Mouse (Mus musculus): ENCODE data around the gene Commd1. TPM values are rescaled to one million over a fixed set of nuclear protein-coding genes. Genes with fewer than 3 reads are reported as not detected.

Gene Commd1
- total and polyA plus RNA-seq, 3 experiments = 26.7 to 158 (median 138) TPM

DNA sequence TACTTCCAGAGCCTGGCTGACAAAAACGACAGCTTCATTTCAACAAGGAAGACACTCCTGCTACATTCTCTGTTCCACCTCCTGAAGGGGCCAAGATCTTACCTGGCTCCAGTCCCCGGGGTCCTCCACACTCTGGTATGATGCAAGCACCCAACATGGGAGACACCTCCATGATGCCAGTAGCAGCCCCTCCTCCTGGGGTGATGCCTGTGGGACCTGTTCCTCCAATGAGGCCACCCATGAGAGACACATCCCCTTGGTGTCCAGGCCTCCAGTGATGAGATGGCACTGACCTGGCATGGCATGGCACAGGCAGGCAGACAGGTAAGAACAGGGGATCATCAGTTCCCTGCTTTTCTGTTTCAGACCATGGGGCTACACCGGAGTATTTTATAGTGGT, 4.0 kb downstream of the Commd1 start:
- H3K4me3 ChIP-seq = no peak overlapping the region
- no peak for TF ChIP-seq POLR2A (IDR thresholded peaks at IDR 0.05; ENCODE audit: insufficient read depth, low read depth, low read length)
- TF ChIP-seq CTCF (IDR thresholded peaks at IDR 0.05) = no peak
- no peak for TF ChIP-seq EP300 (IDR thresholded peaks at IDR 0.05; ENCODE audit: insufficient read depth, low read depth, low read length)
- 89% methylated on average over 3 of the region's 3 CpGs for WGBS
- H3K36me3 ChIP-seq (ENCODE audit: control insufficient read depth, insufficient read depth, low read length) = peaks cover 20% of the 10 kb centered on the region
- H3K27ac ChIP-seq = no peak overlapping the region
- no peaks in the 10 kb centered on the region for H3K27me3 ChIP-seq (ENCODE audit: control insufficient read depth, insufficient read depth, low read length)
- intact Hi-C loops (cut with DNase I) = loop anchor here (5.0 to 10.0 kb wide), 2 partner anchors 463 to 691 kb away; partner anchors contain the start of gene Tmem17
- peaks cover 7% of the 10 kb centered on the region; the same call in 1 of the 2 replicates for H3K79me2 ChIP-seq (replicated peaks; ENCODE audit: control insufficient read depth, insufficient read depth, low read length)
- H3K9ac ChIP-seq (ENCODE audit: low read depth, low read length) = no peak overlapping the region
- DNase-seq = no peak
- H3K4me1 ChIP-seq (ENCODE audit: control insufficient read depth, insufficient read depth, low read length) = peaks cover 9% of the 10 kb centered on the region

- peaks cover 20% of the 10 kb centered on the region for H3K36me3 ChIP-seq (ENCODE audit: control insufficient read depth, insufficient read depth, low read length)
- H3K9ac ChIP-seq (ENCODE audit: low read depth, low read length) = peak overlapping the region; percentile 44
- TF ChIP-seq EP300 (IDR thresholded peaks at IDR 0.05; ENCODE audit: insufficient read depth, low read depth, low read length) = no peak
- TF ChIP-seq CTCF (IDR thresholded peaks at IDR 0.05) = no peak
- no peak for TF ChIP-seq POLR2A (IDR thresholded peaks at IDR 0.05; ENCODE audit: insufficient read depth, low read depth, low read length)
- intact Hi-C loops (cut with DNase I) = loop anchor here (5.0 to 10.0 kb wide), 2 partner anchors 191 to 459 kb away; partner anchors contain the start of gene Tmem17
- no peaks in the 10 kb centered on the region for H3K27me3 ChIP-seq (ENCODE audit: control insufficient read depth, insufficient read depth, low read length)
- 57% methylated on average over 14 of the region's 14 CpGs for WGBS
- H3K4me3 ChIP-seq = peak overlapping the region; percentile 74
- H3K27ac ChIP-seq = peak overlapping the region; percentile 90
- H3K4me1 ChIP-seq (ENCODE audit: control insufficient read depth, insufficient read depth, low read length) = peaks cover 3% of the 10 kb centered on the region
- DNase-seq = no peak
- peaks cover 7% of the 10 kb centered on the region; the same call in 1 of the 2 replicates for H3K79me2 ChIP-seq (replicated peaks; ENCODE audit: control insufficient read depth, insufficient read depth, low read length)
These were observed 8.6 kb downstream of the Commd1 start for GRCm38 (mm10) chr11:22973599-22973998.

DNA sequence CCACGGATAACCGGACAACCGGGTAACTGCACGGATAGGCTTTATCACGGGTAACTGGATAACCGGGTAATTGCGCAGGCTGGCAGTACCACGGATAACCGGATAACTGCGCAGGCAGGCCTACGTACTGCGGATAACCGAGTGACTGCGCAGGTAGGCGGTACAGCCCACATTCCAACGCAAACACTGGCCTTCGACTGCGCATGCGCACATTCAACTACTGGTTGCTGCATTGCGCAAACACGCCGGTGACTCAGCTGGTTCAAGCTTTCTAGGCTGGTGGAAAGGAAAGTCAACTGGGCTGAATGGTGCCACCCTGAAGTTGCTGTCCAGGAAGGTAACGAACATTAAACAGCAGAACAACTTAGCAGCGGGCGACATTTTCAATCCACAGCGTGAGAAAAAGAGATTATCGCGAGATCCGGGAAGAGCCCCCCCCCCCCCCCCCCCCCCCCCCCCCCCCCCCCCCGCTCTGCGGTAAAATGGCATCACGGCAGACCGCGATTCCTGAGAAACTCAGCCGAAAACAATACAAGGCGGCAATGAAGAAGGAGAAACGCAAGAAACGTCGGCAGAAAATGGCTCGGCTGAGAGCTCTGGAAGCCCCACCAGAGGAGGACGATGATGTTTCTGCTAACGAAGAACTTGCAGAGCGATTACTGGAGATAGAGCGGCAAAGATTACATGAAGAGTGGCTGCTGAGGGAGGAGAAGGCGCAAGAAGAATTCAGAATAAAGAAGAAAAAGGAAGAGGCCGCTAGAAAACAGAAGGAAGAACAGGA, 9.2 kb downstream of the Commd1 start:
- Histone ChIP-seq H3K36me3 (ENCODE audit: control insufficient read depth, insufficient read depth, low read length) (peaks cover 20% of the 10 kb centered on the region), H3K79me2 (replicated peaks; ENCODE audit: control insufficient read depth, insufficient read depth, low read length) (peaks cover 5% of the 10 kb centered on the region; the same call in 1 of the 2 replicates), H3K4me1 (ENCODE audit: control insufficient read depth, insufficient read depth, low read length) (peaks cover 3% of the 10 kb centered on the region), H3K27ac (peak overlapping the region; percentile 90), H3K4me3 (peak overlapping the region; percentile 74), H3K9ac (ENCODE audit: low read depth, low read length) (peak overlapping the region; percentile 76), H3K27me3 (ENCODE audit: control insufficient read depth, insufficient read depth, low read length) (no peaks in the 10 kb centered on the region)
- intact Hi-C loops (cut with DNase I) = loop anchor here (5.0 to 10.0 kb wide), 2 partner anchors 191 to 458 kb away; partner anchors contain the start of gene Tmem17
- 49% methylated on average over 44 of the region's 46 CpGs for WGBS
- TF ChIP-seq POLR2A (IDR thresholded peaks at IDR 0.05; ENCODE audit: insufficient read depth, low read depth, low read length) (peak; percentile 83), CTCF (IDR thresholded peaks at IDR 0.05) (no peak), EP300 (IDR thresholded peaks at IDR 0.05; ENCODE audit: insufficient read depth, low read depth, low read length) (no peak; the same call in 1 of the 2 replicates)
- DNase-seq = peak; percentile 86 to 90

- intact Hi-C loops (cut with DNase I) = loop anchor here (5.0 to 10.0 kb wide), 2 partner anchors 190 to 457 kb away; partner anchors contain the start of gene Tmem17
These were observed 10.1 kb downstream of the Commd1 start, which contains the start of gene Zrsr1 for GRCm38 (mm10) chr11:22971835-22972709. Gene Zrsr1 (plus strand): TSS chr11:22972005.

GRCm38 (mm10) chr11:22970546-22970945, 11.6 kb downstream of the Commd1 start:
- H3K9ac ChIP-seq (ENCODE audit: low read depth, low read length) = no peak overlapping the region
- intact Hi-C loops (cut with DNase I) = loop anchor here (5.0 to 10.0 kb wide), 2 partner anchors 188 to 456 kb away; partner anchors contain the start of gene Tmem17

More at GRCm38 (mm10) chr11:22971835-22972709, 10.1 kb downstream of the Commd1 start, which contains the start of gene Zrsr1:
- Histone ChIP-seq H3K4me1 (ENCODE audit: control insufficient read depth, insufficient read depth, low read length) (peaks cover 3% of the 10 kb centered on the region), H3K27ac (peak within 1 kb of the TSS; percentile 90), H3K36me3 (ENCODE audit: control insufficient read depth, insufficient read depth, low read length) (peaks cover 15% of the 10 kb centered on the region), H3K27me3 (ENCODE audit: control insufficient read depth, insufficient read depth, low read length) (no peaks in the 10 kb centered on the region), H3K4me3 (peak within 1 kb of the TSS; percentile 74), H3K79me2 (replicated peaks; ENCODE audit: control insufficient read depth, insufficient read depth, low read length) (peaks cover 5% of the 10 kb centered on the region; the same call in 1 of the 2 replicates), H3K9ac (ENCODE audit: low read depth, low read length) (peak within 1 kb of the TSS; percentile 76)
- 46% methylated on average over 56 of the region's 56 CpGs for WGBS
- TF ChIP-seq POLR2A (IDR thresholded peaks at IDR 0.05; ENCODE audit: insufficient read depth, low read depth, low read length) = peak; percentile 90
- no peak for TF ChIP-seq EP300 (IDR thresholded peaks at IDR 0.05; ENCODE audit: insufficient read depth, low read depth, low read length)
- peak; percentile 72 to 79 for DNase-seq

More at GRCm38 (mm10) chr11:22970546-22970945, 11.6 kb downstream of the Commd1 start:
- 100% methylated on average over 1 of the region's 1 CpGs for WGBS
- no peaks in the 10 kb centered on the region for H3K27me3 ChIP-seq (ENCODE audit: control insufficient read depth, insufficient read depth, low read length)
- H3K27ac ChIP-seq = no peak overlapping the region
- no peak for TF ChIP-seq POLR2A (IDR thresholded peaks at IDR 0.05; ENCODE audit: insufficient read depth, low read depth, low read length)
- no peak for TF ChIP-seq EP300 (IDR thresholded peaks at IDR 0.05; ENCODE audit: insufficient read depth, low read depth, low read length)
- no peak for TF ChIP-seq CTCF (IDR thresholded peaks at IDR 0.05)
- peaks cover 2% of the 10 kb centered on the region for H3K4me1 ChIP-seq (ENCODE audit: control insufficient read depth, insufficient read depth, low read length)
- no peak for DNase-seq
- peaks cover 5% of the 10 kb centered on the region for H3K36me3 ChIP-seq (ENCODE audit: control insufficient read depth, insufficient read depth, low read length)
- peaks cover 2% of the 10 kb centered on the region; the same call in 1 of the 2 replicates for H3K79me2 ChIP-seq (replicated peaks; ENCODE audit: control insufficient read depth, insufficient read depth, low read length)
- no peak overlapping the region for H3K4me3 ChIP-seq
